Mouse (Mus musculus): ENCODE measurements around the gene H2-K1. TPM values are rescaled to one million over a fixed set of nuclear protein-coding genes. Genes with fewer than 3 reads are reported as not detected.

H2-K1 gene
- polyA plus RNA-seq, 1 experiment from 2014 or later = 13.8 TPM

GRCm38 (mm10) chr17:33969394-33969793, 30.8 kb downstream of the H2-K1 start:
- H3K27ac ChIP-seq (ENCODE audit: low read depth, low read length) = no peak overlapping the region
- H3K9me3 ChIP-seq (replicated peaks; ENCODE audit: control insufficient read depth, low read length) = no peaks in the 10 kb centered on the region
- no peak overlapping the region for H3K4me2 ChIP-seq
- no peaks in the 10 kb centered on the region for H3K27me3 ChIP-seq (ENCODE audit: control insufficient read depth, insufficient read depth, low read length)
- H3K4me1 ChIP-seq (ENCODE audit: control insufficient read depth, insufficient read depth, low read length) = no peaks in the 10 kb centered on the region
- H3K36me3 ChIP-seq (ENCODE audit: control insufficient read depth, insufficient read depth, low read length) = no peaks in the 10 kb centered on the region
- ATAC-seq (replicated peaks; ENCODE audit: insufficient number of reproducible peaks, low FRiP score, low TSS enrichment) = no peak
- H3K9ac ChIP-seq (ENCODE audit: low read depth, low read length) = no peak overlapping the region
- no peak overlapping the region for H3K4me3 ChIP-seq (ENCODE audit: low read depth, low read length)
- 64% methylated on average over 4 of the region's 4 CpGs for WGBS (ENCODE audit: insufficient replicate concordance)

- ATAC-seq (replicated peaks; ENCODE audit: insufficient number of reproducible peaks, low FRiP score, low TSS enrichment) = no peak
- Histone ChIP-seq H3K27me3 (ENCODE audit: control insufficient read depth, insufficient read depth, low read length) (no peaks in the 10 kb centered on the region), H3K4me1 (ENCODE audit: control insufficient read depth, insufficient read depth, low read length) (no peaks in the 10 kb centered on the region), H3K9ac (ENCODE audit: low read depth, low read length) (no peak overlapping the region), H3K9me3 (replicated peaks; ENCODE audit: control insufficient read depth, low read length) (no peaks in the 10 kb centered on the region), H3K4me2 (no peak overlapping the region), H3K36me3 (ENCODE audit: control insufficient read depth, insufficient read depth, low read length) (no peaks in the 10 kb centered on the region), H3K27ac (ENCODE audit: low read depth, low read length) (no peak overlapping the region), H3K4me3 (ENCODE audit: low read depth, low read length) (no peak overlapping the region)
- 30% methylated on average over 5 of the region's 5 CpGs for WGBS (ENCODE audit: insufficient replicate concordance)
Observed at GRCm38 (mm10) chr17:33968927-33969326, 31.2 kb downstream of the H2-K1 start.

- H3K27me3 ChIP-seq (ENCODE audit: control insufficient read depth, insufficient read depth, low read length) = no peaks in the 10 kb centered on the region
Observed at GRCm38 (mm10) chr17:33968489-33968888, 31.7 kb downstream of the H2-K1 start.

GRCm38 (mm10) chr17:33965846-33966550, 34.1 kb downstream of the H2-K1 start:
- Histone ChIP-seq H3K9ac (ENCODE audit: low read depth, low read length) (no peak overlapping the region), H3K4me2 (no peak overlapping the region), H3K27ac (ENCODE audit: low read depth, low read length) (no peak overlapping the region), H3K27me3 (ENCODE audit: control insufficient read depth, insufficient read depth, low read length) (no peaks in the 10 kb centered on the region), H3K36me3 (ENCODE audit: control insufficient read depth, insufficient read depth, low read length) (peaks cover 6% of the 10 kb centered on the region; the same call in 1 of the 2 replicates), H3K9me3 (replicated peaks; ENCODE audit: control insufficient read depth, low read length) (no peaks in the 10 kb centered on the region), H3K4me1 (ENCODE audit: control insufficient read depth, insufficient read depth, low read length) (no peaks in the 10 kb centered on the region), H3K4me3 (ENCODE audit: low read depth, low read length) (no peak overlapping the region)
- WGBS (ENCODE audit: insufficient replicate concordance) = 85% methylated on average over 16 of the region's 16 CpGs
- ATAC-seq (replicated peaks; ENCODE audit: insufficient number of reproducible peaks, low FRiP score, low TSS enrichment) = no peak

More at GRCm38 (mm10) chr17:33968489-33968888, 31.7 kb downstream of the H2-K1 start:
- Histone ChIP-seq H3K36me3 (ENCODE audit: control insufficient read depth, insufficient read depth, low read length) (peaks cover under 1% of the 10 kb centered on the region; the same call in 1 of the 2 replicates), H3K27ac (ENCODE audit: low read depth, low read length) (no peak overlapping the region), H3K4me1 (ENCODE audit: control insufficient read depth, insufficient read depth, low read length) (no peaks in the 10 kb centered on the region), H3K4me3 (ENCODE audit: low read depth, low read length) (no peak overlapping the region), H3K4me2 (no peak overlapping the region), H3K9me3 (replicated peaks; ENCODE audit: control insufficient read depth, low read length) (no peaks in the 10 kb centered on the region), H3K9ac (ENCODE audit: low read depth, low read length) (no peak overlapping the region)
- peak; percentile 40; the same call in 1 of the 2 replicates for ATAC-seq (replicated peaks; ENCODE audit: insufficient number of reproducible peaks, low FRiP score, low TSS enrichment)
- WGBS (ENCODE audit: insufficient replicate concordance) = 3% methylated on average over 9 of the region's 9 CpGs

- ATAC-seq (replicated peaks; ENCODE audit: insufficient number of reproducible peaks, low FRiP score, low TSS enrichment) = no peak
- H3K27me3 ChIP-seq (ENCODE audit: control insufficient read depth, insufficient read depth, low read length) = no peaks in the 10 kb centered on the region
- no peak overlapping the region for H3K9ac ChIP-seq (ENCODE audit: low read depth, low read length)
- peaks cover 6% of the 10 kb centered on the region; the same call in 1 of the 2 replicates for H3K36me3 ChIP-seq (ENCODE audit: control insufficient read depth, insufficient read depth, low read length)
- H3K4me3 ChIP-seq (ENCODE audit: low read depth, low read length) = no peak overlapping the region
- H3K9me3 ChIP-seq (replicated peaks; ENCODE audit: control insufficient read depth, low read length) = no peaks in the 10 kb centered on the region
- H3K4me2 ChIP-seq = no peak overlapping the region
- H3K27ac ChIP-seq (ENCODE audit: low read depth, low read length) = no peak overlapping the region
- H3K4me1 ChIP-seq (ENCODE audit: control insufficient read depth, insufficient read depth, low read length) = no peaks in the 10 kb centered on the region
- 88% methylated on average over 17 of the region's 17 CpGs for WGBS (ENCODE audit: insufficient replicate concordance)
Observed at GRCm38 (mm10) chr17:33965082-33965845, 34.9 kb downstream of the H2-K1 start.

GRCm38 (mm10) chr17:33962876-33963275, 37.3 kb downstream of the H2-K1 start:
- Histone ChIP-seq H3K4me3 (ENCODE audit: low read depth, low read length) (no peak overlapping the region), H3K9me3 (replicated peaks; ENCODE audit: control insufficient read depth, low read length) (no peaks in the 10 kb centered on the region), H3K27ac (ENCODE audit: low read depth, low read length) (no peak overlapping the region), H3K4me2 (no peak overlapping the region), H3K9ac (ENCODE audit: low read depth, low read length) (no peak overlapping the region), H3K4me1 (ENCODE audit: control insufficient read depth, insufficient read depth, low read length) (no peaks in the 10 kb centered on the region), H3K36me3 (ENCODE audit: control insufficient read depth, insufficient read depth, low read length) (peaks cover 6% of the 10 kb centered on the region; the same call in 1 of the 2 replicates), H3K27me3 (ENCODE audit: control insufficient read depth, insufficient read depth, low read length) (no peaks in the 10 kb centered on the region)
- 89% methylated on average over 7 of the region's 7 CpGs for WGBS (ENCODE audit: insufficient replicate concordance)
- no peak for ATAC-seq (replicated peaks; ENCODE audit: insufficient number of reproducible peaks, low FRiP score, low TSS enrichment)

GRCm38 (mm10) chr17:33959948-33960347, 40.2 kb downstream of the H2-K1 start:
- WGBS (ENCODE audit: insufficient replicate concordance) = 90% methylated on average over 15 of the region's 15 CpGs

GRCm38 (mm10) chr17:33959135-33959534, 41.0 kb downstream of the H2-K1 start:
- Histone ChIP-seq H3K9ac (ENCODE audit: low read depth, low read length) (no peak overlapping the region), H3K4me1 (ENCODE audit: control insufficient read depth, insufficient read depth, low read length) (peaks cover 12% of the 10 kb centered on the region), H3K4me3 (ENCODE audit: low read depth, low read length) (no peak overlapping the region), H3K9me3 (replicated peaks; ENCODE audit: control insufficient read depth, low read length) (no peaks in the 10 kb centered on the region), H3K27ac (ENCODE audit: low read depth, low read length) (no peak overlapping the region), H3K27me3 (ENCODE audit: control insufficient read depth, insufficient read depth, low read length) (no peaks in the 10 kb centered on the region), H3K4me2 (no peak overlapping the region), H3K36me3 (ENCODE audit: control insufficient read depth, insufficient read depth, low read length) (peaks cover 7% of the 10 kb centered on the region; the same call in 1 of the 2 replicates)
- no peak for ATAC-seq (replicated peaks; ENCODE audit: insufficient number of reproducible peaks, low FRiP score, low TSS enrichment)
- WGBS (ENCODE audit: insufficient replicate concordance) = 96% methylated on average over 13 of the region's 13 CpGs

More at GRCm38 (mm10) chr17:33959948-33960347, 40.2 kb downstream of the H2-K1 start:
- H3K4me2 ChIP-seq = no peak overlapping the region
- no peak overlapping the region for H3K27ac ChIP-seq (ENCODE audit: low read depth, low read length)
- H3K4me1 ChIP-seq (ENCODE audit: control insufficient read depth, insufficient read depth, low read length) = peaks cover 6% of the 10 kb centered on the region
- no peak overlapping the region for H3K9ac ChIP-seq (ENCODE audit: low read depth, low read length)
- no peak for ATAC-seq (replicated peaks; ENCODE audit: insufficient number of reproducible peaks, low FRiP score, low TSS enrichment)
- H3K4me3 ChIP-seq (ENCODE audit: low read depth, low read length) = no peak overlapping the region
- H3K27me3 ChIP-seq (ENCODE audit: control insufficient read depth, insufficient read depth, low read length) = no peaks in the 10 kb centered on the region
- H3K36me3 ChIP-seq (ENCODE audit: control insufficient read depth, insufficient read depth, low read length) = peaks cover 6% of the 10 kb centered on the region; the same call in 1 of the 2 replicates
- no peaks in the 10 kb centered on the region for H3K9me3 ChIP-seq (replicated peaks; ENCODE audit: control insufficient read depth, low read length)

All from heart, embryonic 11.5 days (tissue).